Mouse (Mus musculus): Measurements from ENCODE around the gene Ptch2. TPM values are rescaled to one million over a fixed set of nuclear protein-coding genes. Genes with fewer than 3 reads are reported as not detected.

Ptch2 gene
- polyA plus RNA-seq, 1 experiment from 2014 or later = 0.51 TPM

GRCm38 (mm10) chr4:117140613-117141012 is 44.7 kb downstream of the Ptch2 start:
- Histone ChIP-seq H3K9ac (no peak overlapping the region), H3K4me2 (no peak overlapping the region), H3K36me3 (no peaks in the 10 kb centered on the region), H3K27ac (no peak overlapping the region), H3K9me3 (replicated peaks) (no peaks in the 10 kb centered on the region), H3K4me1 (replicated peaks) (peaks cover 27% of the 10 kb centered on the region), H3K4me3 (replicated peaks) (no peak overlapping the region), H3K27me3 (peaks cover 16% of the 10 kb centered on the region)
- DNase-seq (no peak), ATAC-seq (ENCODE audit: low read depth) (no peak)
- 31% methylated on average over 4 of the region's 4 CpGs for WGBS (ENCODE audit: insufficient replicate concordance)

- Histone ChIP-seq H3K27me3 (peaks cover 16% of the 10 kb centered on the region), H3K9me3 (replicated peaks) (no peaks in the 10 kb centered on the region), H3K4me3 (replicated peaks) (no peak overlapping the region), H3K4me2 (no peak overlapping the region), H3K9ac (no peak overlapping the region), H3K27ac (no peak overlapping the region), H3K36me3 (no peaks in the 10 kb centered on the region), H3K4me1 (replicated peaks) (peaks cover 17% of the 10 kb centered on the region)
- DNase-seq = no peak
- ATAC-seq (ENCODE audit: low read depth) = no peak
- WGBS (ENCODE audit: insufficient replicate concordance) = 56% methylated on average over 7 of the region's 7 CpGs
Observed at GRCm38 (mm10) chr4:117143023-117143422, 47.1 kb downstream of the Ptch2 start.

GRCm38 (mm10) chr4:117145248-117145647 is 49.4 kb downstream of the Ptch2 start:
- Histone ChIP-seq H3K9ac (no peak overlapping the region), H3K27ac (no peak overlapping the region), H3K9me3 (replicated peaks) (no peaks in the 10 kb centered on the region), H3K4me2 (no peak overlapping the region), H3K36me3 (peaks cover 13% of the 10 kb centered on the region), H3K4me3 (replicated peaks) (no peak overlapping the region), H3K4me1 (replicated peaks) (0 out of 2 replicates have a peak, but pooled peaks cover 3% of the 10 kb centered on the region), H3K27me3 (peaks cover 16% of the 10 kb centered on the region)
- 83% methylated on average over 13 of the region's 13 CpGs for WGBS (ENCODE audit: insufficient replicate concordance)
- DNase-seq (no peak), ATAC-seq (ENCODE audit: low read depth) (no peak)

GRCm38 (mm10) chr4:117146176-117146575 is 50.3 kb downstream of the Ptch2 start:
- Histone ChIP-seq H3K36me3 (peaks cover 23% of the 10 kb centered on the region), H3K9ac (no peak overlapping the region), H3K27me3 (peaks cover 16% of the 10 kb centered on the region), H3K9me3 (replicated peaks) (no peaks in the 10 kb centered on the region), H3K27ac (no peak overlapping the region), H3K4me1 (replicated peaks) (0 out of 2 replicates have a peak, but pooled peaks cover 3% of the 10 kb centered on the region), H3K4me3 (replicated peaks) (no peak overlapping the region), H3K4me2 (no peak overlapping the region)
- peak; percentile 25; the same call in 1 of the 2 replicates for ATAC-seq (ENCODE audit: low read depth)
- peak; percentile 83 for DNase-seq
- 35% methylated on average over 15 of the region's 15 CpGs for WGBS (ENCODE audit: insufficient replicate concordance)

- Histone ChIP-seq H3K9ac (no peak overlapping the region), H3K27me3 (0 out of 2 replicates have a peak, but pooled peaks cover 4% of the 10 kb centered on the region), H3K4me2 (no peak overlapping the region), H3K4me1 (replicated peaks) (peaks cover 15% of the 10 kb centered on the region), H3K36me3 (peaks cover 42% of the 10 kb centered on the region), H3K4me3 (replicated peaks) (no peak overlapping the region), H3K9me3 (replicated peaks) (no peaks in the 10 kb centered on the region), H3K27ac (no peak overlapping the region)
- DNase-seq = no peak
- WGBS (ENCODE audit: insufficient replicate concordance) = 78% methylated on average over 18 of the region's 18 CpGs
- ATAC-seq (ENCODE audit: low read depth) = no peak
Observed at GRCm38 (mm10) chr4:117148047-117148713, 52.3 kb downstream of the Ptch2 start.

GRCm38 (mm10) chr4:117148815-117149214 is 52.9 kb downstream of the Ptch2 start:
- Histone ChIP-seq H3K27ac (no peak overlapping the region), H3K36me3 (peaks cover 48% of the 10 kb centered on the region), H3K9ac (no peak overlapping the region), H3K4me2 (no peak overlapping the region), H3K9me3 (replicated peaks) (no peaks in the 10 kb centered on the region), H3K4me3 (replicated peaks) (no peak overlapping the region), H3K27me3 (0 out of 2 replicates have a peak, but pooled peaks cover 4% of the 10 kb centered on the region), H3K4me1 (replicated peaks) (peaks cover 21% of the 10 kb centered on the region)
- DNase-seq (no peak), ATAC-seq (ENCODE audit: low read depth) (no peak)
- WGBS (ENCODE audit: insufficient replicate concordance) = 70% methylated on average over 24 of the region's 24 CpGs

GRCm38 (mm10) chr4:117149291-117150211 is 53.7 kb downstream of the Ptch2 start:
- 0 out of 2 replicates have a peak, but pooled peaks have one; percentile 9 for ATAC-seq (ENCODE audit: low read depth)
- H3K36me3 ChIP-seq = peaks cover 55% of the 10 kb centered on the region
- no peak overlapping the region for H3K9ac ChIP-seq
- peaks cover 28% of the 10 kb centered on the region for H3K4me1 ChIP-seq (replicated peaks)
- DNase-seq = no peak
- 53% methylated on average over 6 of the region's 6 CpGs for WGBS (ENCODE audit: insufficient replicate concordance)
- no peak overlapping the region for H3K4me2 ChIP-seq
- H3K4me3 ChIP-seq (replicated peaks) = no peak overlapping the region
- no peaks in the 10 kb centered on the region for H3K9me3 ChIP-seq (replicated peaks)
- no peak overlapping the region for H3K27ac ChIP-seq
- H3K27me3 ChIP-seq = no peaks in the 10 kb centered on the region

GRCm38 (mm10) chr4:117150212-117150733 is 54.4 kb downstream of the Ptch2 start:
- peak; percentile 35 for ATAC-seq (ENCODE audit: low read depth)
- WGBS (ENCODE audit: insufficient replicate concordance) = 76% methylated on average over 6 of the region's 6 CpGs
- no peak for DNase-seq
- Histone ChIP-seq H3K4me1 (replicated peaks) (peaks cover 35% of the 10 kb centered on the region), H3K4me2 (no peak overlapping the region), H3K36me3 (peaks cover 63% of the 10 kb centered on the region), H3K9ac (no peak overlapping the region; the same call in 1 of the 2 replicates), H3K4me3 (replicated peaks) (no peak overlapping the region), H3K27ac (peak overlapping the region; percentile 40), H3K27me3 (no peaks in the 10 kb centered on the region), H3K9me3 (replicated peaks) (no peaks in the 10 kb centered on the region)

GRCm38 (mm10) chr4:117151416-117151815 is 55.5 kb downstream of the Ptch2 start:
- no peak for DNase-seq
- Histone ChIP-seq H3K4me1 (replicated peaks) (peaks cover 33% of the 10 kb centered on the region), H3K4me2 (no peak overlapping the region), H3K9me3 (replicated peaks) (no peaks in the 10 kb centered on the region), H3K27ac (peak overlapping the region; percentile 50), H3K27me3 (no peaks in the 10 kb centered on the region), H3K36me3 (peaks cover 64% of the 10 kb centered on the region), H3K9ac (no peak overlapping the region), H3K4me3 (replicated peaks) (no peak overlapping the region)
- WGBS (ENCODE audit: insufficient replicate concordance) = 60% methylated on average over 1 of the region's 1 CpGs
- ATAC-seq (ENCODE audit: low read depth) = no peak

- Histone ChIP-seq H3K4me2 (peak overlapping the region; percentile 81), H3K4me1 (replicated peaks) (peaks cover 36% of the 10 kb centered on the region), H3K9me3 (replicated peaks) (no peaks in the 10 kb centered on the region), H3K36me3 (peaks cover 64% of the 10 kb centered on the region), H3K27ac (peak overlapping the region; percentile 88), H3K4me3 (replicated peaks) (peak overlapping the region; percentile 97), H3K9ac (peak overlapping the region; percentile 98), H3K27me3 (no peaks in the 10 kb centered on the region)
- WGBS (ENCODE audit: insufficient replicate concordance) = 53% methylated on average over 5 of the region's 5 CpGs
- DNase-seq (no peak), ATAC-seq (ENCODE audit: low read depth) (no peak)
Observed at GRCm38 (mm10) chr4:117152714-117153113, 56.8 kb downstream of the Ptch2 start.

Measured in liver, embryonic 13.5 days (tissue).